Mouse (Mus musculus) lung, postnatal 0 days (tissue): ENCODE measurements around the gene Lcn4.

Experiments
- CTCF ChIP-seq: IDR thresholded peaks from 2 replicates; pipeline ENCODE4 v1.5.1; 2016; ENCODE audit warnings: antibody characterized with exemption, mild to moderate bottlenecking
- EP300 ChIP-seq: IDR thresholded peaks from 2 replicates; pipeline ENCODE4 v1.6.1; 2016; ENCODE audit warnings: antibody characterized with exemption, mild to moderate bottlenecking, control low read depth

GRCm38 (mm10) chr2:26632541-26633395, 38.3 kb downstream of the Lcn4 start:
- no peak for TF ChIP-seq CTCF
- no peak for TF ChIP-seq EP300
